Mouse (Mus musculus) spleen, adult 2 months (tissue): ENCODE measurements around the gene Atf4.

Experiments
- CTCF ChIP-seq: fragments of 200-500 bp; IDR thresholded peaks from 2 replicates; pipeline ENCODE4 v1.5.1; 2011; ENCODE audit warnings: mild to moderate bottlenecking, inconsistent platforms; ENCODE audit not compliant: insufficient read depth, insufficient read length, insufficient replicate concordance; ENCODE audit errors: extremely low read depth
- POLR2A ChIP-seq: fragments of 200-500 bp; IDR thresholded peaks from 2 replicates; pipeline ENCODE4 v1.6.1; 2011; ENCODE audit warnings: low read depth, low read length, inconsistent platforms

- no peak for TF ChIP-seq CTCF
- TF ChIP-seq POLR2A: no peak
These were observed 49.2 kb downstream of the Atf4 start for GRCm38 (mm10) chr15:80304188-80304587.
